Mouse (Mus musculus) G1E (cell line): ENCODE measurements at regions not wholly inside any gene's neighbourhood (a gene's known extent, or its start where the extent isn't known, plus 50 kb on each side); places are given as distances from the start of the nearest gene placed in this dataset.

Experiments used
- CTCF ChIP-seq: IDR thresholded peaks from 2 replicates; pipeline ENCODE4 v1.5.1; 2012; ENCODE audit warnings: low read depth, low read length, inconsistent platforms, mixed read lengths
- TAL1 ChIP-seq: conservative IDR thresholded peaks from 2 replicates; pipeline ENCODE4 v1.6.1; 2012; ENCODE audit warnings: low read depth, low read length, inconsistent platforms, mixed read lengths

- TF ChIP-seq CTCF (no peak), TAL1 (no peak)
Measured at GRCm38 (mm10) chr13:30041501-30042295, 55.8 kb upstream of the E2f3 start.
